Mouse (Mus musculus): Measurements from ENCODE around the gene Dlk2. TPM values are rescaled to one million over a fixed set of nuclear protein-coding genes. Genes with fewer than 3 reads are reported as not detected.

Gene Dlk2
- polyA plus RNA-seq, 1 experiment from 2014 or later, result 13.0 TPM

DNA sequence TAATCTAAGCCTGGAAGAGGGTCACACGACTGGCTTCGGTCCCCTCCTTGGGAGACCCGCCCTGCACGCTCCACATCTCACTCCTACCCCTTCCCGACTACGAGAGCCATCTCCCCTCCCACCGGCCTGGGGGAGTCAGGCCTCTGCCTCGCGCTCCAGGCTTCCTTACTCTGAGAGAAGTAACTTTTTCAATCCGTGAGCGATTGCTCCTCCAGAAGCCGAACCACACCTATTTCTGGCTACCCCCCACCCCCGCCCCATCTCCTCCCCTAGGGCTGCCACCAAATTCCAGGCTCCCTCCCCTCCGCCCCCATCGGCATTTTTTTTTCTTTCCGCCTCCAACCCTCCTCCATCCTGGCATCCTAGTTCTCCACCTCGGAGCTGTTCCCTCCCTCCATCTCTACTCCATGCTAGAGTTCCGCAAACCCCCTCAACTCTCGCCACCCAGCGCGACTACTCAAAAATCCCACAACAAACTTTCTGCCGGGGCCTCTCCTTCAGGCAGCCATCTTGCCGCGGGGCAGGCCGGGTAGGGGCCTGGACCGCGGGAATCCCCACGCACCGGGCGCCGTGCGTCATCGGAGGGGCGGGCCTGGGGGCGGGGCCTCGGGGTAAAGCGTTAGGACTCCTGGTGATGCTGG is 14.6 kb upstream of the Dlk2 start, which contains the start of gene Tjap1:
Gene Tjap1, minus strand, starts transcription at position 544 of the 641 bp plus-strand sequence.
- Histone ChIP-seq H3K36me3 (ENCODE audit: control insufficient read depth, insufficient read depth) (no peaks in the 10 kb centered on the region; the same call in 1 of the 2 replicates), H3K27ac (ENCODE audit: low read length) (peak within 1 kb of the TSS; percentile 45), H3K4me3 (replicated peaks; ENCODE audit: low read length) (peak within 1 kb of the TSS; percentile 56), H3K27me3 (replicated peaks; ENCODE audit: control insufficient read depth, insufficient read depth, low read length) (no peaks in the 10 kb centered on the region), H3K4me1 (replicated peaks; ENCODE audit: control insufficient read depth, insufficient read depth, low read length) (peaks cover 15% of the 10 kb centered on the region), H3K9ac (replicated peaks; ENCODE audit: low read depth, low read length) (peak within 1 kb of the TSS; percentile 70), H3K4me2 (ENCODE audit: low read length) (peak within 1 kb of the TSS; percentile 96), H3K9me3 (ENCODE audit: control insufficient read depth, low read length) (no peaks in the 10 kb centered on the region)
- ATAC-seq, result peak; percentile 99
- WGBS, result under 1% methylated on average over 37 of the region's 37 CpGs

DNA sequence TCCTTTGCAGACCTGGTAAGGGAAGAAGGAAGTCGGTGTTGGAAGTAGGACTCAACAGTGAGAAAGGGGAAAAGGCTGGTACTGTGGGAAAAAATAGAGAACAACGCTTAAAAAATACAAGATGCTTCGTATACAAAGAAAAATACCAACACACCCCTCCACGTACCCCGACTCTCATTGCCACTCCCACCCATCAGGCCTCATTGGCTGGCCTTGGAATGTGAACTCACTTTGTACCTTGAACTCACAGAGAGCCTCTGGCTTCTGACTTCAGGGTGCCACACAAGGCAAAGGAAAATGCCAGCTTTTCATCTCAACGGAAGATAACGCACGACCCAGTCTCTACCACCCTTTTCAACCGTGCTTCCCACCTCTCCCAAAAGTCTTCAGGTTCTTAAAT is 14.1 kb upstream of the Dlk2 start:
- WGBS, result 21% methylated on average over 9 of the region's 9 CpGs
- peaks cover 18% of the 10 kb centered on the region for H3K4me1 ChIP-seq (replicated peaks; ENCODE audit: control insufficient read depth, insufficient read depth, low read length)
- peak overlapping the region; percentile 96 for H3K4me2 ChIP-seq (ENCODE audit: low read length)
- H3K36me3 ChIP-seq (ENCODE audit: control insufficient read depth, insufficient read depth), result no peaks in the 10 kb centered on the region; the same call in 1 of the 2 replicates
- H3K9ac ChIP-seq (replicated peaks; ENCODE audit: low read depth, low read length), result peak overlapping the region; percentile 9; the same call in 1 of the 2 replicates
- peak; percentile 52; the same call in 1 of the 2 replicates for ATAC-seq
- H3K27ac ChIP-seq (ENCODE audit: low read length), result no peak overlapping the region; the same call in none of the 2 replicates
- no peaks in the 10 kb centered on the region for H3K27me3 ChIP-seq (replicated peaks; ENCODE audit: control insufficient read depth, insufficient read depth, low read length)
- H3K4me3 ChIP-seq (replicated peaks; ENCODE audit: low read length), result peak overlapping the region; percentile 56
- H3K9me3 ChIP-seq (ENCODE audit: control insufficient read depth, low read length), result no peaks in the 10 kb centered on the region

- Histone ChIP-seq H3K4me2 (ENCODE audit: low read length) (no peak overlapping the region), H3K4me3 (replicated peaks; ENCODE audit: low read length) (no peak overlapping the region), H3K36me3 (ENCODE audit: control insufficient read depth, insufficient read depth) (no peaks in the 10 kb centered on the region), H3K4me1 (replicated peaks; ENCODE audit: control insufficient read depth, insufficient read depth, low read length) (peaks cover 18% of the 10 kb centered on the region), H3K27me3 (replicated peaks; ENCODE audit: control insufficient read depth, insufficient read depth, low read length) (no peaks in the 10 kb centered on the region), H3K27ac (ENCODE audit: low read length) (no peak overlapping the region), H3K9ac (replicated peaks; ENCODE audit: low read depth, low read length) (no peak overlapping the region), H3K9me3 (ENCODE audit: control insufficient read depth, low read length) (no peaks in the 10 kb centered on the region)
- 90% methylated on average over 8 of the region's 8 CpGs for WGBS
- no peak for ATAC-seq
Measured at GRCm38 (mm10) chr17:46283911-46284310, 13.3 kb upstream of the Dlk2 start.

DNA sequence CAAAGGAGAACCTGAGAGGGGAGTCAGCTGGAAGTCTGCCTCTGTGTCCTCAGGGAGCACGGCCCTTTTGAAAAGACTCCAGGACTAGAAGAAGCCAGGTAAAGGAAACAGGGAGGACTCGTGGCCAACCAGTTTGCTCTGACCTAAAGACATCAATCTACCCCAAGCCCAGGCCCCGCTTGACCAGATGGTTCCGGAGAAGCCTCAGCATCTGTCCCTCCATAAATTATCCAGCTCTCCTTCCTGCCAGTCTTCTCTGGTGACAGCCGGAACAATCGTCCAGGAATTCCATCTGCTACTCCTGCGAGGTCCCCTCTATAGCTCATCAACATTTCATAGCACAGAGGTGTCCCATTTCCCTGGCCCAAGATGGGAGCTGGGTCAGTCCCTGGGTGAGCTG is 12.6 kb upstream of the Dlk2 start:
- no peak for ATAC-seq
- H3K9ac ChIP-seq (replicated peaks; ENCODE audit: low read depth, low read length), result no peak overlapping the region
- H3K4me3 ChIP-seq (replicated peaks; ENCODE audit: low read length), result no peak overlapping the region
- peaks cover 18% of the 10 kb centered on the region for H3K4me1 ChIP-seq (replicated peaks; ENCODE audit: control insufficient read depth, insufficient read depth, low read length)
- H3K4me2 ChIP-seq (ENCODE audit: low read length), result no peak overlapping the region
- no peaks in the 10 kb centered on the region for H3K27me3 ChIP-seq (replicated peaks; ENCODE audit: control insufficient read depth, insufficient read depth, low read length)
- no peaks in the 10 kb centered on the region for H3K9me3 ChIP-seq (ENCODE audit: control insufficient read depth, low read length)
- no peak overlapping the region for H3K27ac ChIP-seq (ENCODE audit: low read length)
- 61% methylated on average over 7 of the region's 7 CpGs for WGBS
- no peaks in the 10 kb centered on the region for H3K36me3 ChIP-seq (ENCODE audit: control insufficient read depth, insufficient read depth)

DNA sequence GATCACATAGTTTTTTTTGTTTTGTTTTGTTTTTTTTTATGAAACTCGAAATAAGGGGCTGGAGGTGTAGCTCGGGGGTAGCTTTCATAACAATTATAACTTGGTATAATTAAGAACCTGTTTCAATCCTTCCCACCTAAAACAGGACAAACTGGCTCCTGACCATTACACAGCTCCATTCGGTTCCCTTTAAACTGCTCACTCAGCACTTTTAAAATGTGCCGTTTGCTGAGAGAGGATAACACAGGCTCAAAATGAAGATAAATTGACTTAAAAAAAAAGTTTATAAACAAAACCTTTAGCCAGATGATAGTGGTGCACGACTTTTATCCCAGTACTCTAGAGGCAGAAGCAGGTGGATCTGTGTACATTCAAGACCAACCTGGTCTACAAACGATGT is 11.8 kb upstream of the Dlk2 start:
- H3K4me1 ChIP-seq (replicated peaks; ENCODE audit: control insufficient read depth, insufficient read depth, low read length), result peaks cover 18% of the 10 kb centered on the region
- 75% methylated on average over 6 of the region's 6 CpGs for WGBS
- ATAC-seq, result no peak

DNA sequence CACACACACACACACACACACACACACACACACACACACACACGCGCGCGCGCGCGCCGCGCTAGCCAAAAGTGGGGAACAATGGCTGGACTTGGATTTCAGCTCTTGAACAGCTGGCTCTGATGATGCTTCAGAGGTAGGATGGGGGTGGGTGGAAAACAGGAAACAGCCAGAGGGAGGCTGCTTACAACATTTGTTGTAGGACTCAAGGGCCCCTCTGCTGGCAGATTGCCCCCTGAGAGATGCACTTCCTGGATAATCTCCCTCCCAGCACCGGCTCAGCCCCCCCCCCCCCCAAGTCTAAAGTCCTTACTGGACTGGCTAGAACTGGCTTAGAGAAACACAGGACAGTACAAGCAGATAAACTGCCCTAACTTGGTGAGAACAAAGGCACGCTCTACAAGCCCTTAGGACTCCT is 9.5 kb upstream of the Dlk2 start:
- Histone ChIP-seq H3K36me3 (ENCODE audit: control insufficient read depth, insufficient read depth) (no peaks in the 10 kb centered on the region), H3K27ac (ENCODE audit: low read length) (no peak overlapping the region), H3K27me3 (replicated peaks; ENCODE audit: control insufficient read depth, insufficient read depth, low read length) (peaks cover 8% of the 10 kb centered on the region; the same call in 1 of the 2 replicates), H3K9ac (replicated peaks; ENCODE audit: low read depth, low read length) (no peak overlapping the region), H3K4me3 (replicated peaks; ENCODE audit: low read length) (no peak overlapping the region), H3K9me3 (ENCODE audit: control insufficient read depth, low read length) (no peaks in the 10 kb centered on the region), H3K4me2 (ENCODE audit: low read length) (no peak overlapping the region), H3K4me1 (replicated peaks; ENCODE audit: control insufficient read depth, insufficient read depth, low read length) (peaks cover 7% of the 10 kb centered on the region)
- ATAC-seq, result no peak
- 49% methylated on average over 11 of the region's 11 CpGs for WGBS

More for the DNA sequence above, 11.8 kb upstream of the Dlk2 start:
- Histone ChIP-seq H3K4me2 (ENCODE audit: low read length) (no peak overlapping the region), H3K9ac (replicated peaks; ENCODE audit: low read depth, low read length) (no peak overlapping the region), H3K27me3 (replicated peaks; ENCODE audit: control insufficient read depth, insufficient read depth, low read length) (no peaks in the 10 kb centered on the region), H3K9me3 (ENCODE audit: control insufficient read depth, low read length) (no peaks in the 10 kb centered on the region), H3K27ac (ENCODE audit: low read length) (no peak overlapping the region), H3K36me3 (ENCODE audit: control insufficient read depth, insufficient read depth) (no peaks in the 10 kb centered on the region), H3K4me3 (replicated peaks; ENCODE audit: low read length) (no peak overlapping the region)

DNA sequence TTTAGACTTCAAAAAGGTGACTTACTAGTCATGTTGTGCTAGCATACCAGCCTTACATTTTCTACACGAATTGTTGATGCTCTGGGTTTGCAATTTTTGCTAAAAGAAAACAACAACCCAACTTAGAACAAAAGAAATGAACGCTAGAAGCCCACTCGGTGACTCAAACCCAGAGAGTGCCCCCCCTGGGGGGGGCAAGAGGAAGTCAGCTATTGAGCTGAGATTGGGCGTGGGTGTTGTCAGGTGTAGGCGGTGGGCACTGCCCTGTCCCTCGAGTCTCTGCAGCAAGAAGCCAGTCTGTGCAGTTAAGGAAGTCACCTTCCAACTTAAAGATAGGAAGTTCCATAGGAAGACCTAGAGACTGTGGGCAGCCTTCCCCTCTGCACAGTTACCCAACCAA is 620 bp upstream of the Dlk2 start:
- no peak overlapping the region for H3K27ac ChIP-seq (ENCODE audit: low read length)
- no peak for ATAC-seq
- H3K27me3 ChIP-seq (replicated peaks; ENCODE audit: control insufficient read depth, insufficient read depth, low read length), result peaks cover 33% of the 10 kb centered on the region
- no peak overlapping the region for H3K9ac ChIP-seq (replicated peaks; ENCODE audit: low read depth, low read length)
- H3K4me3 ChIP-seq (replicated peaks; ENCODE audit: low read length), result peak overlapping the region; percentile 77
- peak overlapping the region; percentile 98 for H3K4me2 ChIP-seq (ENCODE audit: low read length)
- H3K9me3 ChIP-seq (ENCODE audit: control insufficient read depth, low read length), result no peaks in the 10 kb centered on the region
- WGBS, result 54% methylated on average over 6 of the region's 6 CpGs
- peaks cover 20% of the 10 kb centered on the region for H3K4me1 ChIP-seq (replicated peaks; ENCODE audit: control insufficient read depth, insufficient read depth, low read length)
- no peaks in the 10 kb centered on the region for H3K36me3 ChIP-seq (ENCODE audit: control insufficient read depth, insufficient read depth)

GRCm38 (mm10) chr17:46297028-46297363 is 225 bp upstream of the Dlk2 start:
- H3K9me3 ChIP-seq (ENCODE audit: control insufficient read depth, low read length), result no peaks in the 10 kb centered on the region
- H3K4me3 ChIP-seq (replicated peaks; ENCODE audit: low read length), result peak overlapping the region; percentile 77
- H3K27ac ChIP-seq (ENCODE audit: low read length), result peak overlapping the region; percentile 67
- peaks cover 20% of the 10 kb centered on the region for H3K4me1 ChIP-seq (replicated peaks; ENCODE audit: control insufficient read depth, insufficient read depth, low read length)
- WGBS, result 8% methylated on average over 6 of the region's 6 CpGs
- peaks cover 30% of the 10 kb centered on the region for H3K27me3 ChIP-seq (replicated peaks; ENCODE audit: control insufficient read depth, insufficient read depth, low read length)
- peak overlapping the region; percentile 76 for H3K9ac ChIP-seq (replicated peaks; ENCODE audit: low read depth, low read length)
- H3K4me2 ChIP-seq (ENCODE audit: low read length), result peak overlapping the region; percentile 98
- no peaks in the 10 kb centered on the region for H3K36me3 ChIP-seq (ENCODE audit: control insufficient read depth, insufficient read depth)
- ATAC-seq, result no peak

DNA sequence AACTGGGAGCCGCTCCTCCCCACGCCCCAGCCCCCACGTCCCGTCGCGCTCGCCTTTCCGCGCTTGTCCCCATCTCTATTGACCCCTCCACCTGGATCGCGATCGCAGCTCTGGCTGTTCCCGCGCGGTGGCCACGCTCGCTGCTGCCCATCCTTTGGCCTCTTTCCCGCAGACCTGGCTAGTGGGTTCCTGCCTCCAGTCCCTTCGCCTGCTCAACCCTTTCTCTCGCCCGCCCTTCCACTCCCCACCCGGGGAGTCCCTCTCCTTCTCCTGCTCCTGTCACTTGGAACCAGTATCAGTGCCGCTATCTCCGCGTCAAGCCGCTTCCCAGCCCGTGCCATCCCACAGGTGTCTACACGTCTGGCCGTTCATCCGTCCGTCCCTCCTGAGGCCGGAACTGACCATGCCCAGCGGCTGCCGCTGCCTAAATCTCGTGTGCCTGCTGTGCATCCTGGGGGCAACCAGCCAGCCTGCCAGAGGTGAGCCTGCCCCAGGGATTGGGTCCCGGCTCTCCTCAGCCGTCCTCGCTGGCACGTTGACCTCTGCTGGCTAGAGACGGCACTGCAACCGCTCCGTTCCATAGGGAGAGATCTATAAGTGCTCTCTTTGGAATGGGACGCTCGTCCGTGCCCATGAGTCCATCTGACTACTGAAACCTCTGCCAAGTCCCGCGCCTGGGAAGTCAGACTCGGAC is 1.1 kb downstream of the Dlk2 start:
- Histone ChIP-seq H3K4me1 (replicated peaks; ENCODE audit: control insufficient read depth, insufficient read depth, low read length) (peaks cover 20% of the 10 kb centered on the region), H3K36me3 (ENCODE audit: control insufficient read depth, insufficient read depth) (no peaks in the 10 kb centered on the region), H3K9ac (replicated peaks; ENCODE audit: low read depth, low read length) (peak overlapping the region; percentile 76), H3K4me3 (replicated peaks; ENCODE audit: low read length) (peak overlapping the region; percentile 77), H3K9me3 (ENCODE audit: control insufficient read depth, low read length) (no peaks in the 10 kb centered on the region), H3K27me3 (replicated peaks; ENCODE audit: control insufficient read depth, insufficient read depth, low read length) (peaks cover 24% of the 10 kb centered on the region), H3K27ac (ENCODE audit: low read length) (peak overlapping the region; percentile 53), H3K4me2 (ENCODE audit: low read length) (peak overlapping the region; percentile 98)
- ATAC-seq, result peak; percentile 69
- 0% methylated on average over 41 of the region's 48 CpGs for WGBS

Measured in forebrain, embryonic 16.5 days (tissue).